Mouse (Mus musculus) myocyte (in vitro differentiated cells): Measurements from ENCODE around the gene Stpg3.

Source experiments
- CEBPB ChIP-seq: IDR thresholded peaks from 2 replicates; pipeline ENCODE4 v1.6.1; 2011; ENCODE audit warnings: mild to moderate bottlenecking, moderate library complexity; ENCODE audit not compliant: poor library complexity, insufficient read depth, severe bottlenecking
- E2F4 ChIP-seq: IDR thresholded peaks from one replicate; pipeline ENCODE4 v1.6.1; 2011; ENCODE audit warnings: mild to moderate bottlenecking, control low read depth, moderate library complexity; ENCODE audit not compliant: insufficient read depth
- MAX ChIP-seq: IDR thresholded peaks from one replicate; pipeline ENCODE4 v1.6.1; 2011; ENCODE audit warnings: low read depth, mild to moderate bottlenecking, control low read depth
- MYOD1 ChIP-seq, 3 experiments: IDR thresholded peaks; one replicate each; pipeline ENCODE4 v1.6.1; 2011; ENCODE audit warnings: control low read depth in 2 of 3, low read depth in 2 of 3, mild to moderate bottlenecking in 2 of 3, moderate library complexity in 1 of 3; ENCODE audit not compliant: insufficient read length in 2 of 3, control insufficient read depth in 1 of 3
- MYOG ChIP-seq, 3 experiments: IDR thresholded peaks; one replicate each; pipeline ENCODE4 v1.6.1; 2011; ENCODE audit warnings: control low read depth in 2 of 3, low read depth in 2 of 3, mild to moderate bottlenecking in 2 of 3; ENCODE audit not compliant: insufficient read length in 2 of 3, control insufficient read depth in 1 of 3, insufficient read depth in 1 of 3
- POLR2A ChIP-seq: IDR thresholded peaks from one replicate; pipeline ENCODE4 v1.6.1; 2011; ENCODE audit warnings: low read depth, mild to moderate bottlenecking, control low read depth, moderate library complexity; ENCODE audit not compliant: insufficient read length
- POLR2AphosphoS2 ChIP-seq: IDR thresholded peaks from one replicate; pipeline ENCODE4 v1.6.1; 2011; ENCODE audit warnings: low read depth, control low read depth; ENCODE audit not compliant: insufficient read length
- REST ChIP-seq: IDR thresholded peaks from one replicate; pipeline ENCODE4 v1.6.1; 2011; ENCODE audit warnings: mild to moderate bottlenecking, control low read depth, moderate library complexity; ENCODE audit not compliant: insufficient read depth, insufficient read length
- SRF ChIP-seq: IDR thresholded peaks from one replicate; pipeline ENCODE4 v1.6.1; 2011; ENCODE audit warnings: low read depth; ENCODE audit not compliant: control insufficient read depth, insufficient read length
- TCF12 ChIP-seq: IDR thresholded peaks from one replicate; pipeline ENCODE4 v1.6.1; 2011; ENCODE audit warnings: mild to moderate bottlenecking, control low read depth; ENCODE audit not compliant: poor library complexity, insufficient read depth, severe bottlenecking
- TCF3 ChIP-seq: IDR thresholded peaks from one replicate; pipeline ENCODE4 v1.6.1; 2011; ENCODE audit warnings: low read depth, control low read depth; ENCODE audit not compliant: insufficient read length
- USF1 ChIP-seq: IDR thresholded peaks from one replicate; pipeline ENCODE4 v1.6.1; 2011; ENCODE audit warnings: low read depth, mild to moderate bottlenecking, control low read depth, moderate library complexity

GRCm38 (mm10) chr2:25181891-25182397 lies 32.5 kb downstream of the Stpg3 start:
- TF ChIP-seq REST (no peak), POLR2A (no peak), TCF3 (no peak), E2F4 (no peak), MYOG (IDR thresholded peaks at IDR 0.05; ENCODE audit: control insufficient read depth in 1 of 3, insufficient read depth in 1 of 3, insufficient read length in 2 of 3, low read depth in 2 of 3) (no peak), MAX (no peak), CEBPB (no peak), MYOD1 (IDR thresholded peaks at IDR 0.05; ENCODE audit: control insufficient read depth in 1 of 3, insufficient read length in 2 of 3, low read depth in 2 of 3) (no peak), POLR2AphosphoS2 (no peak), TCF12 (no peak), USF1 (no peak), SRF (no peak)
